Mouse (Mus musculus): ENCODE data around the gene Gga1. TPM values are rescaled to one million over a fixed set of nuclear protein-coding genes. Genes with fewer than 3 reads are reported as not detected.

Gga1 gene
- polyA plus RNA-seq, 1 experiment from 2014 or later = 60.7 TPM

DNA sequence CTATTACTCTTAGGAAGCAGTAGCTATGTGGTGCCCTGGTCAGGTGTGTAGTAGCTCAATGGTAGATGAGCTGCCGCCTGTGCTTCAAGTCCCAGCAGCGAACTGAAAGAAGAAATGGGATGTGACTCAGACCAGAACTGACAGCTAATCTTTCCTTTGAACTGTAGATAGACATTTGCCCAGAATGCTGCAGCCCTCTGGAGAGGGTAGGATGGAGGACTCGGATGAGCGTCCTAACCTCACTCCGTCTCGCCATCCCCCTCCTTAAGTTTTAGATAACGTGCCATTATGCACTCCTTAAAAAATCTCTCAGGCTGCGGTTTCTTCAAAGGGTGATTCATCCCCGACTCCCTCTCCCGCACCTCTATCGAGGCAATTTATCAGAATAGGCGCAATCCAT is 42.9 kb downstream of the Gga1 start:
- ATAC-seq = no peak
- ChIA-PET POLR2A (no interaction called here), CTCF (interaction anchor here (1.0 to 5.0 kb wide), 4 partner anchors 12 to 152 kb away, joined by 3 to 19 read pairs (median 4); no protein-coding TSS in a partner anchor)

DNA sequence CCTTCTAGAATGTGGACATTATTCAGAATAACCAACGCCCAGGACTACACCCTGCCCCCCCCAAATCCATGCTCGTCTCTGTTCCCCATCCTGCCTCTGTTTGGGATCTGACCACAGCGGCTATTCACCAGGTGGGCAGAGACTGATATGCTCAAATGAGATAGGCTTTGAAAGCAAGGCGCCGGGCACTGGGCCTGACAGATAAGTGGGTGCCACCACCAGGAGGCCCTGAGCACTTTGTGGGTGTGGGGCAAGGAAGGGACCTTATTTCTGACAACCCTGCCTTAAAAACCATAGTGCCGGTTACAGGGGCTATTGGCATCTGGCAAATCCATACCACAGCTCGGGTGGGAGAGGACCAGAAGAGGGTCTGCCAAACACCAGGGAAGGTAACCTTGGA is 45.7 kb downstream of the Gga1 start:
- no peak for ATAC-seq

More for the DNA sequence above, 42.9 kb downstream of the Gga1 start:
- no peak for TF ChIP-seq CTCF (IDR thresholded peaks at IDR 0.05)
- in situ Hi-C loops (cut with MboI; ENCODE audit: low pct_unique_long_range_greater_than_20kb) = loop anchor here (5.0 kb wide), 1 partner anchor 32 kb away; no protein-coding TSS in a partner anchor
- no peak for DNase-seq (ENCODE audit: low read depth, low spot score)
- no peaks in the 10 kb centered on the region for H3K27me3 ChIP-seq

DNA sequence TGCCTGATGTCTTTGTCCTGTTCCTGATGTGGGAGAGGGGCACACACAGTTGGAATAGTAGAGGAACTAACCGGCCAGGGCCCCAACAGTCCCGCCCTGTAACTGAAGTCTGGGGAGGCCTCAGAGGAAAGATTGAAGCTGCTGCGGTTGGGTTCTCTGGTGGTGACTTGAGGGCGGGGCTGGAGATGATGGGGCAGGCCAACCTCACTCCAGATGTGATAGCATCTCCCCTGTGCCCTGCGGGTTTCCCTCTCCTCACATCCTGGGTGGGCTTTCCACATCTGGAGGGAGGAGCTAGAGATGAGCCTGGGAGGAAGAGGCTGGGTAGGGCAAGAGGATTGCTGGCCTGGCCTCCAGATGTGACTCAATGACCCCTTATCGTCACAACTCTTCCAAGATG is 46.6 kb downstream of the Gga1 start:
- DNase-seq (ENCODE audit: low read depth, low spot score) (no peak), ATAC-seq (no peak)
- in situ Hi-C loops (cut with MboI; ENCODE audit: low pct_unique_long_range_greater_than_20kb) = no loop called here
- TF ChIP-seq CTCF (IDR thresholded peaks at IDR 0.05) = no peak
- CTCF ChIA-PET = interaction anchor here (1.9 to 3.9 kb wide), 2 partner anchors 8 to 19 kb away, joined by 5 to 36 read pairs; no protein-coding TSS in a partner anchor
- no peaks in the 10 kb centered on the region for H3K27me3 ChIP-seq
- POLR2A ChIA-PET = no interaction called here

More for the DNA sequence above, 45.7 kb downstream of the Gga1 start:
- H3K27me3 ChIP-seq = no peaks in the 10 kb centered on the region
- ChIA-PET POLR2A (interaction anchor here (1.3 kb wide), 1 partner anchor 12 kb away, joined by 3 read pairs; the partner anchor contains the start of gene Nol12), CTCF (interaction anchor here (3.9 to 5.0 kb wide), 2 partner anchors 7 to 9 kb away, joined by 19 to 36 read pairs; no protein-coding TSS in a partner anchor)
- no peak for DNase-seq (ENCODE audit: low read depth, low spot score)
- in situ Hi-C loops (cut with MboI; ENCODE audit: low pct_unique_long_range_greater_than_20kb) = no loop called here
- no peak for TF ChIP-seq CTCF (IDR thresholded peaks at IDR 0.05)

GRCm38 (mm10) chr15:78925129-78925528 is 48.1 kb downstream of the Gga1 start:
- no peak for TF ChIP-seq CTCF (IDR thresholded peaks at IDR 0.05)
- in situ Hi-C loops (cut with MboI; ENCODE audit: low pct_unique_long_range_greater_than_20kb) = no loop called here
- no peak for DNase-seq (ENCODE audit: low read depth, low spot score)

DNA sequence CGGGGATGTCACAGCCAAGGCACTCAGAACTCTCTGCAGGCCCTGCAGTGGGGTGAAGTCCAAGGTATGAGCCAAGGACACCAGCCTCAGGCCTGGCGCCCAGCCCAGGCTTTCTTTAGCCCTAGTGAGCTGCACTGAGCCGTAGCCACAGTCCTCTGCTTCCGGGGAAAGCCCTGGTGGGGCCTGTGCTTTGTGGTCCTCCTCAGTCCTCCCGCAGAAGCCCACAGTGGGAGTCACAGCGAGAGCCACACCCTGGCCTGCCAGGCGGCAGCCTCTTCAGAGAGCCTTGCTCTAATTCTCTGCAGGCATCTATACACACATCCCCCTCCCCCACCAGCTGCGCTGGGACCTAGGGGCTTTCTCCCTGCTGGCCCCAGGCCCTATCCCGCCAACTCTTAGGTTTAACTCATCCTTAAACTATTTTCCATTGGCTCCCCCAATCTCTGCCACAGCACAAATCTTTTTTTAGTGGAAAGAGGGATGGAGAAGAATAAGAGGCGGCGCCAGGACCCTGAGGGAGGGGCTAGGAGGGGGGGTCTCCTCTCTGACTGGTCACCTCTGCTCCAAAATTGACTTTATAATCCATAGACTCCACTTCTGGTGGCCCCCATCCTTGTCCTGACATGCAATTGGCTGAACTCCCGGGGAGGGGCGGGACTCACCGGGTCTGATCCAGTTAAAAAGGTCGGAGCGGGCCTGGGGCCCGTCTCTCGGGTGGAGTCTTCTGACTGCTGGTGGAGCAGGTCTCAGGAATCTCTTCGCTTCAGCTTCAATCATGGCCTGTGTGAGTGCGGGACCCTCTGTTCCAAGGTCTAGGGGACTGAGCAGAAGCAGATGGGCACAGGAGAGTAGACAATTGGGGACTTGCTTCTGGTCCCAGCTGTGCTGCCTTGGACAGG is 49.3 kb downstream of the Gga1 start, which contains the start of gene Lgals1:
Gene Lgals1, plus strand, starts transcription at position 705 of the 899 bp plus-strand sequence.
- peak; percentile 94 for DNase-seq (ENCODE audit: low read depth, low spot score)
- POLR2A ChIA-PET = interaction anchor here (1.0 to 2.8 kb wide), 2 partner anchors 11 to 14 kb away, joined by 3 to 25 read pairs; partner anchors contain the start of gene Pdxp
- no peak for TF ChIP-seq CTCF (IDR thresholded peaks at IDR 0.05)
- in situ Hi-C loops (cut with MboI; ENCODE audit: low pct_unique_long_range_greater_than_20kb) = no loop called here
- CTCF ChIA-PET = interaction anchor here (1.1 to 3.9 kb wide), 3 partner anchors 9 to 13 kb away, joined by 3 to 36 read pairs (median 3); partner anchors contain the start of gene Pdxp
- H3K27me3 ChIP-seq = no peaks in the 10 kb centered on the region
- ATAC-seq = peak; percentile 75

More at GRCm38 (mm10) chr15:78925129-78925528, 48.1 kb downstream of the Gga1 start:
- no peak for ATAC-seq
- CTCF ChIA-PET = interaction anchor here (1.1 to 3.9 kb wide), 4 partner anchors 8 to 18 kb away, joined by 3 to 36 read pairs (median 4); partner anchors contain the start of gene Pdxp
- H3K27me3 ChIP-seq = no peaks in the 10 kb centered on the region
- POLR2A ChIA-PET = no interaction called here

DNA sequence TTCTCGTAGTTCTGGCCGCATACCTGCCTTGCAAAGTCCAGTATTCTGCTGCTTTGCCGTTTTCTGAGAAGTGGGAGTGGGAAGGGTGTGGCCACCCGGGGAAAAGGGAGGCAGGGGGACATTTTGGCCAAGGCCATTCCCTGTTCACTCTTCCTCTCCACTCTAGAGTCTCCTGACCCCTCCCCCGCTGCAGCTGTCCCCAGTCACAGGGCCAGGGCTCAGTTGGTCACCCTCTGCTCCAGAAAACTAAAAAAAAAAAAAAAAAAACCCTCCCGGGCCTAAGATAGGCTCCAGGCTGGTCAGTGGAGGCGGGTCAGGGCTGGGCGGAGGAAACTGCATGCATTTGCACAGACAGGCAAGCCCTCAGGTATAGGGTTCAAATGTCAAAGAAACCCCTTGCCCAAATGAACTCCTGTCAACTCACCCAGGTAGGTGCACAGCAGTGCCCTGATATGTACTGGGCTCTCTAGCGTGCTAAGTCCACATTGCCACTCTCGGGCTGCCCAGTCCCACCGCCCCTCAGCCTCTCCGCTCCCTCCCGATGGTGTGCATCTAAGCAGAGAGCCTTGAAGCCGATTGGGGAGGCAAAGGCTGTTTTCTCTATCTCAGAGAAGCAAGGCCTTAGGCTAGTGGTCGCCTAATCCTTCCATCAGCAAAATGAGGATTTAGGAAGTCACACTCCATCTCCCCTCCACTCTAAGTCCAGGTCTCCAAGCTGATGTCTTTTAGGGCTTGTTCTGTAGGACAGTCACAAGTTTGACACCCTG is 50.2 kb downstream of the Gga1 start:
- no peak for DNase-seq (ENCODE audit: low read depth, low spot score)
- ATAC-seq = no peak
- H3K27me3 ChIP-seq = no peaks in the 10 kb centered on the region
- CTCF ChIA-PET = interaction anchor here (12.4 kb wide), 1 partner anchor 12 kb away, joined by 136 read pairs; the partner anchor contains the start of gene Pdxp
- in situ Hi-C loops (cut with MboI; ENCODE audit: low pct_unique_long_range_greater_than_20kb) = no loop called here
- POLR2A ChIA-PET = interaction anchor here (1.0 to 2.8 kb wide), 2 partner anchors 12 to 15 kb away, joined by 3 to 25 read pairs; partner anchors contain the start of gene Pdxp
- no peak for TF ChIP-seq CTCF (IDR thresholded peaks at IDR 0.05)

GRCm38 (mm10) chr15:78927788-78928457 is 50.9 kb downstream of the Gga1 start:
- no peak for TF ChIP-seq CTCF (IDR thresholded peaks at IDR 0.05)
- ATAC-seq (peak; percentile 55), DNase-seq (ENCODE audit: low read depth, low spot score) (no peak)
- ChIA-PET CTCF (interaction anchor here (0.8 to 12.4 kb wide), 2 partner anchors 9 to 13 kb away, joined by 4 to 136 read pairs; partner anchors contain the start of gene Pdxp), POLR2A (interaction anchor here (2.8 kb wide), 1 partner anchor 13 kb away, joined by 25 read pairs; the partner anchor contains the start of gene Pdxp)
- no peaks in the 10 kb centered on the region for H3K27me3 ChIP-seq
- in situ Hi-C loops (cut with MboI; ENCODE audit: low pct_unique_long_range_greater_than_20kb) = no loop called here

GRCm38 (mm10) chr15:78928539-78928938 is 51.5 kb downstream of the Gga1 start:
- ATAC-seq (no peak), DNase-seq (ENCODE audit: low read depth, low spot score) (no peak)
- TF ChIP-seq CTCF (IDR thresholded peaks at IDR 0.05) = no peak
- in situ Hi-C loops (cut with MboI; ENCODE audit: low pct_unique_long_range_greater_than_20kb) = no loop called here
- H3K27me3 ChIP-seq = no peaks in the 10 kb centered on the region
- CTCF ChIA-PET = interaction anchor here (0.8 to 12.4 kb wide), 2 partner anchors 9 to 13 kb away, joined by 4 to 136 read pairs; partner anchors contain the start of gene Pdxp
- POLR2A ChIA-PET = interaction anchor here (2.8 kb wide), 1 partner anchor 14 kb away, joined by 25 read pairs; the partner anchor contains the start of gene Pdxp

GRCm38 (mm10) chr15:78930192-78930706 is 53.3 kb downstream of the Gga1 start:
- DNase-seq (ENCODE audit: low read depth, low spot score) (no peak), ATAC-seq (no peak)
- no peaks in the 10 kb centered on the region for H3K27me3 ChIP-seq
- POLR2A ChIA-PET = interaction anchor here (2.2 to 3.9 kb wide), 2 partner anchors 9 to 15 kb away, joined by 9 to 41 read pairs; partner anchors contain the start of gene Pdxp
- CTCF ChIA-PET = interaction anchor here (0.8 to 12.4 kb wide), 5 partner anchors 9 to 53 kb away, joined by 3 to 136 read pairs (median 5); partner anchors contain the start of genes Gga1 and Pdxp
- in situ Hi-C loops (cut with MboI; ENCODE audit: low pct_unique_long_range_greater_than_20kb) = no loop called here
- TF ChIP-seq CTCF (IDR thresholded peaks at IDR 0.05) = no peak
